Mouse (Mus musculus): ENCODE results near the gene Col6a4.

Col6a4 gene

GRCm38 (mm10) chr9:106096683-106097082 lies at the start of gene Col6a4:
Gene Col6a4 (minus strand): TSS chr9:106096783.
- ATAC-seq (ENCODE audit: low TSS enrichment): no peak

GRCm38 (mm10) chr9:106145582-106145981 lies 49.0 kb upstream of the Col6a4 start:
- no peak for ATAC-seq (ENCODE audit: low TSS enrichment)

DNA sequence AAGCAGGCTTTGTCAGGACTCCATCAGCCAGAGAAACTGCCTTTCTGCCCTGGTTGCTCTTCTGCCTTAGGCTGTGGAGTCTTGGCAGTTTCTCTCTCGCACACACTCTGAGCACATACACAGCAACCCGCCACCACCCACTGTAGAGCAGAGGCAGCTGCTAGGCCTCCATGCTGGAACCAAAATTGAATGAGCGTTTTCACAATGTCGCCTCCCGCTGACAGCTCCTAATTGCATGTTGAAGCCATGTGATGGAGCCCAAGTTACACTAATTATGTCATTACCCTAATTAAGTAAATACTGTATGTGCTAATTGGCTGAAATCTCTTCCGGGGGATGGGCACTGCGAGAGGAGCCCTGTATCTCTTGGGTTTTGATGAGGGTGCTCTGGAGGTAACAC lies 47.6 kb upstream of the Col6a4 start:
- peak; percentile 47; the same call in 1 of the 2 replicates for ATAC-seq (ENCODE audit: low TSS enrichment)

GRCm38 (mm10) chr9:106141955-106142354 lies 45.4 kb upstream of the Col6a4 start:
- ATAC-seq (ENCODE audit: low TSS enrichment): no peak

GRCm38 (mm10) chr9:106139763-106140162 lies 43.2 kb upstream of the Col6a4 start:
- no peak for ATAC-seq (ENCODE audit: low TSS enrichment)

- no peak for ATAC-seq (ENCODE audit: low TSS enrichment)
Observed at GRCm38 (mm10) chr9:106137671-106138216, 41.2 kb upstream of the Col6a4 start.

DNA sequence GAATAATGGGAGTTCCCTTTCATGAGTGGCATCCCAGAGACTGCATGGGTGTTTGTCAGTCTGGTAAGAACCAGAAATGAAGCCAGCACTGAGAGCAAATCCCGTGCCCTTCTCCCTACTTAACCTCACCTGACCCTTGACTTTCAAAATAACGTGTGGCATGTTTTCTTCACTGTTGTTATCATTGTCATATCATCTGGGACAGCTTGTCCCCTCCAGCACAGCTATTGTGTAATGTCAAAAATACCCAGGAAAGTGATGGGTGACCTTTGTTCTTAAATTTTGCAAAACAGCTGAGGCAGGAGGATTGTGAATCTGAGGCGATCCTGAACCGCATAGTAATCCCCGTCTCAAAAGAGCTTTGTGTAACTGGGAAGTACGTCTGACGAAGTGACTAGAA lies 33.7 kb upstream of the Col6a4 start:
- no peak for ATAC-seq (ENCODE audit: low TSS enrichment)

GRCm38 (mm10) chr9:106129072-106129471 lies 32.5 kb upstream of the Col6a4 start:
- no peak for ATAC-seq (ENCODE audit: low TSS enrichment)

- ATAC-seq (ENCODE audit: low TSS enrichment): no peak
Observed at GRCm38 (mm10) chr9:106126786-106127251, 30.2 kb upstream of the Col6a4 start.

DNA sequence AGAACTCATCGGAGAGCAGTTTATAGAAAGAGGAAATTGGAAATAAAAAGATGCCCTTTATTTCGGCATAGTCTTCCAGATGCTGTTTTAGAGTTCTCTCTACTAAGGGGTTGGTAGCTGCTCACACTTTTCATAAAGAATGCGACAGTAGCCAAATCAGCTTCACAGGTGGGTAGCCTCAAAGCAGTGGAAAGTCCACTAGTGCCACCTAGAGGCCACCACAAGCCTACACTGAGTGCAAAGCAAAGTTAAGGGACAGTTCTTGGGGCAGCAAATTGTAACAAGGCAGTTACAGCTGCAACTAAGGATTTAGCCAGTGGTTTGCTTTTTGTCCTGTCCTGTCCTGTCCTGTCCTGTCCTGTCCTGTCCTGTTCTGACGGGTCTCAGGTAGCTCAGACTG lies 27.0 kb upstream of the Col6a4 start:
- ATAC-seq (ENCODE audit: low TSS enrichment): peak; percentile 77; the same call in 1 of the 2 replicates

- no peak for ATAC-seq (ENCODE audit: low TSS enrichment)
Observed at GRCm38 (mm10) chr9:106119075-106119474, 22.5 kb upstream of the Col6a4 start.

GRCm38 (mm10) chr9:106115801-106116424 lies 19.3 kb upstream of the Col6a4 start:
- no peak for ATAC-seq (ENCODE audit: low TSS enrichment)

GRCm38 (mm10) chr9:106112770-106113423 lies 16.3 kb upstream of the Col6a4 start:
- peak; percentile 81 for ATAC-seq (ENCODE audit: low TSS enrichment)

GRCm38 (mm10) chr9:106106241-106106640 lies 9.7 kb upstream of the Col6a4 start:
- no peak for ATAC-seq (ENCODE audit: low TSS enrichment)

DNA sequence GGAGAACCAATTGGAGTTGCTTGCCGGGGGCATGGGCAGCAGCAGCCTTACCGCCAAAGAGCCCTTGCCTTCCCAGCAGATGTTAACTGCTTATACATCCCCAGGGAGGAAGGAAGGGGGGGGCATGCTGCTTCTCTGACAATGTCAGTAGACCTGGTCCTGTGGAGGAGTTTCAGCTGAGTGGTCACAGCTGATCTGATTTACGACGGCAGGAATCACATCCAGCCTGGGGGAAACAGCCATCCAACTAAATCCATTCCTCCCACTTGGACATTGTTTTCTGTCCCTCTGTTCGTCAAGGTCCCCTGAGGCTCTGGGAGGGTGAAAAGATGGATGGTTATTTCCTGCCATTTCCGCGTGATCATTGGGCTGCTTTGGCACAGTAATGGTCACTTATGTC lies 7.8 kb upstream of the Col6a4 start:
- no peak for ATAC-seq (ENCODE audit: low TSS enrichment)

- ATAC-seq (ENCODE audit: low TSS enrichment): no peak
Observed at GRCm38 (mm10) chr9:106101166-106101565, 4.6 kb upstream of the Col6a4 start.

GRCm38 (mm10) chr9:106100262-106100661 lies 3.7 kb upstream of the Col6a4 start:
- ATAC-seq (ENCODE audit: low TSS enrichment): no peak

DNA sequence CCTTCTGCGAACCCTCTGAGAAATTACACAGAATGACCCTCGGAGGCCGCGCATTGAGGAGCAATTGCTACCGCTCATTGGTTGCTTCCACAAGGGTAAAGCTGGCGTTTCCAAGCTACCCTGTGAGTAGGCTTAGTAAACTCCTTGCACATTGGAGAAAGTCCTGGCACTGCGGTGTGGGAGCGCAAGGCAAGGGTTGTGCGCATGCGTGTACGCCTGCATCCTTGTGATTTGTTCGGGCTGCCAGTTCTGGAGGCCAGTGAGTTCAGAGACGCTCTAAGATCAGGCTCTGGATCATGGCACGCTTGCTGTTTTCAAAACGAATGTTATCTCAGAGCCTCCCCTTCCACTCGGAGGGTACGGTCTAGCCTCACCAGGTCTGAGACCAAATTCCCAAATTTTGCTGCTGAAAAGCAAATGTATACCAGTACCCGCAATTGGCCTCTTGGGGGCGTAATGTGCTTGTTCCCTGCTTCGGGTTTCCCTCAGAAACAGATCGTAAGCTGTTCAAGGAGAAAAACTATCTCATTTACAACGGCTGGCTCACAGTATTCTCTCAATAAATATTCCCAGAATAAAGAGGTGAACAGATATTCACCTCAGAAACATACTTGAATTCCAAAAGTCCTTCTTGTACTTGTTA lies 2.9 kb upstream of the Col6a4 start:
- ATAC-seq (ENCODE audit: low TSS enrichment): no peak

GRCm38 (mm10) chr9:106081528-106081927 lies 15.1 kb downstream of the Col6a4 start:
- ATAC-seq (ENCODE audit: low TSS enrichment): no peak

DNA sequence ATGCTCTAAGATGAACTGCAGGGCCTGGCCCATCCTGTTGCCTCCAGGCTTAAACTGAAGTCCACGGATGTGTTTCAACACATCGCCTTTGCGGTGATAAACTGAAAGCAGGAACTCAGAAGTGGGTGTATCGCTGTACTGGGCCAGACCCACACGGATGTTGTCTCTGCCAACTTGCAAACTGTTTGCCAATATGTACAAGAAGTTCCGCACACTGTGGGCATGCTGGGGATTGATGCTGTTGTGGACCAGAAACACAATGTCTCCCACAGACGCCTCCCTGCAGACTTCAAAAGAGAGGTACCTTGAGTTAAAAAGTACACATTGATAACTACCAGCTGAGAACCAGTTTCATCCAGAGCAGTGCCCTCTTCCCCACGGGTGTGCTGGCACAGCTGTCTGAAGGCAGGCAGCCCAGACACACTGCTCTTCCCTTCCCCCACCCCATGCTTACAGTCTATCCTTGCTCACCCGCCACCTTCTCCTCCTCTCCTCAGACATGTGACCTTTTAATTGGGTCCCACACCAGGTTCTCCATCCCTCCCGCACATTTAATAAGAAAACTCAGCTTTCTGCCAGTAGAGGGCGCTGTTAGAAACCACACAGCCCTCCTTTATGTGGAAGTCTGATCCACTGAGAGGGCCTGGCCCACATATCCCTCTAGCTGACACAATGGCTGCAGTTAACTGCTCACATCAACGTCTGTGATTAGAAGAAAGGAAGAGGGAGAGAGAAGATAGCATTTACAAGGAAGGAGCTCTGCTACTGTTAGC lies 16.1 kb downstream of the Col6a4 start:
- peak; percentile 41; the same call in 1 of the 2 replicates for ATAC-seq (ENCODE audit: low TSS enrichment)

GRCm38 (mm10) chr9:106077953-106078352 lies 18.6 kb downstream of the Col6a4 start:
- no peak for ATAC-seq (ENCODE audit: low TSS enrichment)

- ATAC-seq (ENCODE audit: low TSS enrichment): peak; percentile 69; the same call in 1 of the 2 replicates
Observed at GRCm38 (mm10) chr9:106076234-106076633, 20.3 kb downstream of the Col6a4 start.

All from frontal cortex, adult (tissue).